Mouse (Mus musculus) cortical plate, adult 2 months (tissue): ENCODE results near the gene Snhg11. TPM values are rescaled to one million over a fixed set of nuclear protein-coding genes. Genes with fewer than 3 reads are reported as not detected.
A peak's percentile ranks its signal among the peaks of the same experiment; 100 is the strongest.

ENCODE experiments used
- H3K27ac ChIP-seq: fragments of 200-500 bp; 2 replicates; pipeline ENCODE4 v1.5.1; 2012; ENCODE audit warnings: low read length, control low read depth, inconsistent platforms; ENCODE audit not compliant: insufficient read depth
- H3K4me1 ChIP-seq: fragments of 200-500 bp; 2 replicates; pipeline ENCODE4 v1.6.1; 2011; ENCODE audit warnings: low read length; ENCODE audit not compliant: control insufficient read depth, insufficient read depth
- H3K4me3 ChIP-seq: fragments of 200-500 bp; 2 replicates; pipeline ENCODE4 v1.5.1; 2011; ENCODE audit warnings: mild to moderate bottlenecking, low read length, control low read depth; ENCODE audit not compliant: insufficient read depth
- CTCF ChIP-seq: fragments of 200-500 bp; IDR thresholded peaks from 2 replicates; pipeline ENCODE4 v1.5.1; 2011; ENCODE audit warnings: mild to moderate bottlenecking, control low read depth, low read length; ENCODE audit not compliant: insufficient read depth; ENCODE audit errors: extremely low read depth
- POLR2A ChIP-seq: fragments of 200-500 bp; IDR thresholded peaks from 2 replicates; pipeline ENCODE4 v1.6.1; 2011; ENCODE audit warnings: mild to moderate bottlenecking, low read length, control low read depth; ENCODE audit not compliant: insufficient read depth; ENCODE audit errors: extremely low read depth
- polyA plus RNA-seq: library from polyadenylated mRNA; depleted of rRNA; stranded (reverse); fragments of >200 nt; gene quantifications from 2 replicates; pipeline ENCODE4 v1.2.3, GENCODE M21; 2012

The Snhg11 gene
- polyA plus RNA-seq, 1 experiment = 1,659 TPM

- no peak for TF ChIP-seq POLR2A
- Histone ChIP-seq H3K4me1 (no peaks in the 10 kb centered on the region), H3K4me3 (no peak overlapping the region), H3K27ac (no peak overlapping the region)
Measured at GRCm38 (mm10) chr2:158354348-158355114, 20.9 kb upstream of the Snhg11 start.

- Histone ChIP-seq H3K4me1 (no peaks in the 10 kb centered on the region), H3K27ac (no peak overlapping the region), H3K4me3 (no peak overlapping the region)
- TF ChIP-seq CTCF = no peak
Measured at GRCm38 (mm10) chr2:158355238-158355637, 20.2 kb upstream of the Snhg11 start.

GRCm38 (mm10) chr2:158356121-158356520 is 19.3 kb upstream of the Snhg11 start:
- TF ChIP-seq CTCF (no peak), POLR2A (no peak)
- H3K4me3 ChIP-seq = no peak overlapping the region

DNA sequence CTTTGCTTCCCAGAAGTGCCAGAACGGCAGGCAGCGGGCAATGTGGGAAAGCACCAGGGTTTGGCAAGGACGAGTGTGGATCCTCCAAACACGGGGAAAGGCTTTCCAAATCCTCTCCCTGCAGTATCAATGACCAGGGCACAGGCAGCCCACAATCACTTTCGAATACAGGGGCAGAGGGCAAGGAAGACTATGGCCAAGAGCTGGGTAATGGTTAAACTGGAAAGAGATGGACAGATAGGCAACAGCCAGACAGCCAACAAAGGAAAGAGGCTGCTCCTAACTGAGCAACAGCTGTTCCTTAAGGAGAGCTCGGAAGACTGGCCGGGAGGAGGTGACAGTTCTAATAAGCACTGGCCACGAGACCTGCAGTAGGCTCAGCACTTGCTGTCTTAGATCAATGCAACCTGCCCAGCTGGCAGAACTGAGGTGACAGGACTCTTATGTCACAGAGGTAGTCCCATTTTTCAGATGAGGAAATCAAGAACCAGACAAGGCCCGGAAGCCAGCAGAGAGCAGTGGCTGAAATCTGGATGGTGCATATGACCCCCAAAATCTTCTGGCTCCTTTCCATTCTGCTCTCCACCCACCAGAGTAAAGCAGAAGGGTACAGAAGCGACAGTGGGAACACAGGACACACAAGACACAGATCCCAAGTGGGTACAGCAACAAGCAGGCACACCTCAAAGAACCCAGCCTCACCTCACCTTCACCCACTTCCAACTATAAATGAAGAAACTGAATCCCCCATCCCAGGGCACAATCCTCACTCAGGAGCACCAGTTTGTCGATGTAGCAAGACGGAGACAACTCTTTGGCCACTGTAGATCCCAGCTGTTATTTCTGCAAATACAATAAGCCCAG is 15.4 kb upstream of the Snhg11 start:
- Histone ChIP-seq H3K4me1 (no peaks in the 10 kb centered on the region), H3K27ac (no peak overlapping the region), H3K4me3 (peak overlapping the region; percentile 76; the same call in 1 of the 2 replicates)
- TF ChIP-seq CTCF (no peak), POLR2A (no peak)

More at GRCm38 (mm10) chr2:158356121-158356520, 19.3 kb upstream of the Snhg11 start:
- Histone ChIP-seq H3K4me1 (no peaks in the 10 kb centered on the region), H3K27ac (no peak overlapping the region)

DNA sequence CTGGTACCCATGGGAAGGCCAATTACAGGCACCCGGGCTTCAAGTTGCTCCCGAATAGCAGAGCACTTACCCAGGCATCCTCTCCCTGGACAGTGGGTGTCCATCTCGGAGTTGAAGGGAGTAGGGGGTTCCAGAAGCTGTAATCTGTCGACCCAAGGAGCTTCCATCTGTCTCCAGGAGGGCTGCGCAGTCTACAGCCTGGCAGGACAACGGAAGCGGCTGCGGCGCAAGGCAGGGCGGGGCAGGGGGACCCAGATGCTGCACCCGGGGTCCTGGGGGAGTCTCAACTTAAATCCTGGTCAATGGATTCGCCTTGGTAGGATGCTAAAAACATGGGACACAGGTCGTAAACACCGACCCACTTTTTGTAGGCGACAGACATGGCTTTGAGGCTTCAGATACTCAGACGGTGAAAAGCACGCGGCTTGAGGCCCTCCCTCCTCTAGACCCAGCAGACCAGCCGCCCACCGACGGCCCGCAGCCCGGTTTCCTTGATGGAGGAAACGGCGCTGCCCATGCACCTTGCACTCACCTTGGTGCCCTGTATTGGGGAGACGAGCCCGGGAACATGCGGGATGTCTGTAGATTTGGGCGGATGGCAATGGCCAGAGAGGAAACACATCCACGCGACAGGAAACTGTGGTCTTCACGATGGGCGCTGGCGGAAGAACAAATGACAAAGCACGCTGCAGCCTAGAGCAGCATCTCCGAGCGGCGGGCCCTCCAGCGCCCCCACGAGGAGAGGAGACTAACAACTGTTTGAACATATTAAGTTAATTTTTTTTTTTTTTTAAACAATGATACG is 14.4 kb upstream of the Snhg11 start:
- no peak overlapping the region for H3K27ac ChIP-seq
- TF ChIP-seq POLR2A = peak; percentile 66; the same call in 1 of the 2 replicates
- peak; percentile 59 for TF ChIP-seq CTCF
- H3K4me1 ChIP-seq = no peaks in the 10 kb centered on the region
- H3K4me3 ChIP-seq = peak overlapping the region; percentile 76

GRCm38 (mm10) chr2:158361678-158362320 is 13.6 kb upstream of the Snhg11 start:
- TF ChIP-seq CTCF = 0 out of 2 replicates have a peak, but pooled peaks have one; percentile 33
- no peak for TF ChIP-seq POLR2A
- H3K4me1 ChIP-seq = no peaks in the 10 kb centered on the region
- H3K27ac ChIP-seq = no peak overlapping the region
- H3K4me3 ChIP-seq = peak overlapping the region; percentile 76; the same call in 1 of the 2 replicates

DNA sequence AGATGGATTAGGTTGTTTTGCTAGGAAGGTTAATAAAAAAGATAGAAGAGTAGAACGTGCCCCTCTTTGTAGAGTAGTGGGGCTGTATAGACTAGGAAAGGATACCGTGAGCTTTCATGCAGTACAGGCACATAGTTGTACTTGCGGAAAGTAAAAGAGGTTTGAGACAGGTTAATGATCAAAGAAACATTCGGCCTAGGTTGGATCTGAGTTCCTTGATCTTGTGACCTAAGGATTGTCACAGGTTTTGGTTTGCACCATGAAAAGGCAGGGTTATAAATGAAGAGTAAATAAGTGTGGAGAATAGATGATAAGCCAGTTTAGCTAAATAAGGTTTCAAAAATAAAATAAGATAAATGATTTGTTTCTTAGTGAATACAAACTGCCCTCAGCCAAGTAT is 11.3 kb upstream of the Snhg11 start:
- H3K4me1 ChIP-seq = no peaks in the 10 kb centered on the region
- no peak for TF ChIP-seq POLR2A
- TF ChIP-seq CTCF = no peak
- H3K4me3 ChIP-seq = no peak overlapping the region
- H3K27ac ChIP-seq = no peak overlapping the region

- H3K27ac ChIP-seq = no peak overlapping the region
- H3K4me3 ChIP-seq = no peak overlapping the region
- no peaks in the 10 kb centered on the region for H3K4me1 ChIP-seq
- TF ChIP-seq POLR2A (no peak), CTCF (no peak)
Measured at GRCm38 (mm10) chr2:158365099-158365850, 10.2 kb upstream of the Snhg11 start.
